Mouse (Mus musculus) adrenal gland, postnatal 36 days (tissue): Measurements from ENCODE around the gene Tram2. TPM values are rescaled to one million over a fixed set of nuclear protein-coding genes. Genes with fewer than 3 reads are reported as not detected.

ENCODE experiments used
- DNase-seq, 2 experiments: peaks; one replicate each; pipeline ENCODE4 v3.0.0; 2021; ENCODE audit warnings: mixed read lengths in 1 of 2
- long read RNA-seq, 2 experiments: library from polyadenylated mRNA; stranded (forward); transcript quantifications; one replicate each; pipeline ENCODE4 v2.0.0; 2021; ENCODE audit warnings: borderline sequencing depth in 2 of 2
- total RNA-seq, 2 experiments: library from RNA; stranded (reverse); gene quantifications; 2 replicates each; pipeline ENCODE4 v1.2.3; 2021

The Tram2 gene
- total RNA-seq = 1 to 10 TPM; 5.3 to 7.8 TPM
- long read RNA-seq, experiment 1 = 0 reads
- long read RNA-seq, experiment 2 = 0 reads

GRCm38 (mm10) chr1:21079217-21079773 lies at the start of gene Tram2:
Tram2 (minus strand) TSS chr1:21079229.
- DNase-seq = peak; percentile 98 to 99

GRCm38 (mm10) chr1:21124713-21125336 lies 45.8 kb upstream of the Tram2 start:
- no peak for DNase-seq

GRCm38 (mm10) chr1:21103784-21104183 lies 24.8 kb upstream of the Tram2 start:
- no peak for DNase-seq

- DNase-seq = peak; percentile 80 to 87
Measured at GRCm38 (mm10) chr1:21101221-21102006, 22.4 kb upstream of the Tram2 start.

- no peak for DNase-seq
Measured at GRCm38 (mm10) chr1:21100726-21101125, 21.7 kb upstream of the Tram2 start.

- no peak for DNase-seq
Measured at GRCm38 (mm10) chr1:21097001-21097989, 18.3 kb upstream of the Tram2 start.

- DNase-seq = no peak
Measured at GRCm38 (mm10) chr1:21094644-21095215, 15.7 kb upstream of the Tram2 start.

- DNase-seq = peak in 1 of 2 experiments; percentile 32
Measured at GRCm38 (mm10) chr1:21089661-21090117, 10.7 kb upstream of the Tram2 start.

GRCm38 (mm10) chr1:21086291-21086690 lies 7.3 kb upstream of the Tram2 start:
- no peak for DNase-seq

- no peak for DNase-seq
Measured at GRCm38 (mm10) chr1:21084661-21085060, 5.6 kb upstream of the Tram2 start.

GRCm38 (mm10) chr1:21080362-21080761 lies 1.3 kb upstream of the Tram2 start:
- DNase-seq = no peak

GRCm38 (mm10) chr1:21078481-21079214 lies 381 bp downstream of the Tram2 start:
- DNase-seq = peak; percentile 24 to 45

- DNase-seq = no peak
Measured at GRCm38 (mm10) chr1:21077619-21078018, 1.4 kb downstream of the Tram2 start.

- no peak for DNase-seq
Measured at GRCm38 (mm10) chr1:21077191-21077590, 1.8 kb downstream of the Tram2 start.

- no peak for DNase-seq
Measured at GRCm38 (mm10) chr1:21075986-21076495, 3.0 kb downstream of the Tram2 start.

GRCm38 (mm10) chr1:21074231-21074630 lies 4.8 kb downstream of the Tram2 start:
- DNase-seq = no peak

- DNase-seq = no peak
Measured at GRCm38 (mm10) chr1:21072875-21073444, 6.1 kb downstream of the Tram2 start.

GRCm38 (mm10) chr1:21070658-21071057 lies 8.4 kb downstream of the Tram2 start:
- peak in 1 of 2 experiments; percentile 29 for DNase-seq

GRCm38 (mm10) chr1:21069830-21070522 lies 9.1 kb downstream of the Tram2 start:
- no peak for DNase-seq
